ENCODE assay signal across 21 mouse cellular contexts in the genomic region with DNA sequence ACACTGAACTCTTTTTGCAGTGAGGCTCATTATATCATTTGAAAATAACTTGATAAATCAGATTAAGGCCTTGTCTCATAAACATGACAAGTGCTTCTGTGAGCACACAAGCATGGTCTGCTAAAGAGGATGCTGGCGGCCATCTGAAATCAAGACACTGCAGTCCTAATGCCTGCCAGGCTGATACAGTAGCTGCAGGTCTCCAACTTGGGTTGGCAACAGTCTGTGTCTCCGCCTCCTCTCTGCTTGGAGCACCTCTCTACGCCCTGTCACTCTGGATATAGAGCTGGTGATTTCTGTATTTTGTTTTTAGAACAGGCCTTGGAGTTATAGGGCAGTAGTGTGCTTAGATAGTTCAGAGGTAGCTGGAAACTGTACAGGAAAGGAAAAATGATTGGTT.
"Had no signal": no experiment of that assay in that cellular context is flagged by ENCODE, and none has a peak within 500 bp of the region (broad histone marks: within the 10 kb centered on the region; RNA-seq: fewer than 3 reads in every experiment).

No protein-coding gene starts in this region.

- H3K36me3 ChIP-seq: limb, embryonic 10.5 days; limb, embryonic 13.5 days; liver, embryonic 12.5 days; liver, embryonic 15.5 days; midbrain, embryonic 12.5 days; midbrain, embryonic 15.5 days; neural tube, embryonic 12.5 days; neural tube, embryonic 15.5 days; stomach, embryonic 15.5 days had no signal

- H3K9ac ChIP-seq: limb, embryonic 13.5 days; liver, embryonic 12.5 days; liver, embryonic 15.5 days; midbrain, embryonic 12.5 days; midbrain, embryonic 15.5 days; neural tube, embryonic 12.5 days; neural tube, embryonic 15.5 days; stomach, embryonic 15.5 days had no signal

- H3K27ac ChIP-seq: kidney, postnatal 0 days; layer of hippocampus, adult 2 months; limb, embryonic 10.5 days; limb, embryonic 13.5 days; liver, embryonic 12.5 days; liver, embryonic 15.5 days; macrophage; midbrain, embryonic 12.5 days; midbrain, embryonic 15.5 days; neural tube, embryonic 12.5 days; neural tube, embryonic 15.5 days; stomach, embryonic 15.5 days had no signal

- H3K4me3 ChIP-seq: layer of hippocampus, adult 2 months; limb, embryonic 10.5 days; limb, embryonic 13.5 days; liver, embryonic 12.5 days; liver, embryonic 15.5 days; midbrain, embryonic 12.5 days; midbrain, embryonic 15.5 days; neural tube, embryonic 12.5 days; neural tube, embryonic 15.5 days; stomach, embryonic 15.5 days had no signal

- H3K27me3 ChIP-seq: limb, embryonic 13.5 days; liver, embryonic 12.5 days; liver, embryonic 15.5 days; midbrain, embryonic 12.5 days; midbrain, embryonic 15.5 days; neural tube, embryonic 12.5 days; neural tube, embryonic 15.5 days; stomach, embryonic 15.5 days had no signal

- H3K4me1 ChIP-seq: limb, embryonic 10.5 days; limb, embryonic 13.5 days; liver, embryonic 12.5 days; liver, embryonic 15.5 days; midbrain, embryonic 12.5 days; midbrain, embryonic 15.5 days; neural tube, embryonic 12.5 days; neural tube, embryonic 15.5 days; stomach, embryonic 15.5 days had no signal

- DNase-seq: kidney, postnatal 25 days; layer of hippocampus, adult 9-11 months; liver; lung, adult 2 months; lung, postnatal 14 days; right cerebral cortex, adult 18-20 months; right cerebral cortex, postnatal 25 days; spleen, adult 18-20 months; thymus, postnatal 36 days had no signal
